Mouse (Mus musculus) bone marrow macrophage, adult 2 months (primary cell): ENCODE results near the gene Nfat5.

Source experiments
- CTCF ChIP-seq: IDR thresholded peaks from 2 replicates; pipeline ENCODE4 v1.5.1; 2012; ENCODE audit warnings: low read depth, mild to moderate bottlenecking, low read length, moderate library complexity
- POLR2A ChIP-seq: IDR thresholded peaks from 2 replicates; pipeline ENCODE4 v1.6.1; 2012; ENCODE audit warnings: mild to moderate bottlenecking, low read depth, low read length, borderline replicate concordance

DNA sequence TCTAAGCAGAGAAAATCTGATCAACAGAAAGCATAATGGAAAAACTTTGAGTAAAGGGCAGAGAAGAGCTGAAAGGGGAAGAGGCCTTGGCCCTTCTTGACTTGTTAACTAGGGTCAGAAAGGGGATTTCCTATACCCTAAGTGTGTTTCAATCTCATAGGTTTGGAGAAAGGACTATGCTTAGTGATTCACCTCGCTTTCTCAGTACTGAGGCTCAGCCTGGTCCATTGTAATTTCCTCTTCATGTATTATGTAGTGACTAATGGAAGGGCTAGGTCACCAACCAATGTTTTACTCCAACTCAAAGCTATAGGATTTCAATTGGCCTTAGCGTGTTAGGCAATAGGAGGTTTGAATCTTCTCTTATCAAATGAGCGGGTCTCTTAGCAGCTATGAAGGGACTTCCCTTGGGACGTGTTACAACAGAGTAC lies 2.1 kb upstream of the Nfat5 start:
- TF ChIP-seq POLR2A (no peak), CTCF (no peak)
